Mouse (Mus musculus) kidney, adult 2 months (tissue): Measurements from ENCODE around the gene Hebp2.

Experiments
- CTCF ChIP-seq: fragments of 200-500 bp; conservative IDR thresholded peaks from 2 replicates; pipeline ENCODE4 v1.5.1; 2011; ENCODE audit warnings: low read depth, mild to moderate bottlenecking, control low read depth, low read length, moderate library complexity, mixed read lengths; ENCODE audit not compliant: insufficient read depth, insufficient read length
- POLR2A ChIP-seq: fragments of 200-500 bp; IDR thresholded peaks from one replicate; pipeline ENCODE4 v1.6.1; 2011; ENCODE audit warnings: low read depth, low read length, control low read depth

DNA sequence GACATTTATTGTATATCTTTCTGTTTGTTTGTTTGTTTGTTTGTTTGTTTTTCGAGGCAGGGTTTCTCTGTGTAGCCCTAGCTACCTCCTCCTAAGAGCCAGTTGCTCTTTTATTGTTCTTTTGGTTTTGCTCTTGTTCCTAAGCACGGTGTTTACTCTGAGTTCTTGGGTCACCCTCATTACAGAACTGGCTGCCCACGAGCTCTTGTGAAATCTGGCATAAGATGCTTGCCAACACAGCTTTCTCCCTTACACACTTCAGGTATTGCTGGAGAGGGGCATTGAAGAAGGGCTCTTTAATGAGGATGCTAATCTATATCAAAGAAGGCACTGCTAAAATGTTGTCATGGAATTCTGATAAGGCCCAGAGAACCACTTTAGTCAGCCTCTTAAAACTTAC lies 35.2 kb downstream of the Hebp2 start:
- TF ChIP-seq CTCF: no peak
- TF ChIP-seq POLR2A: no peak
